Mouse (Mus musculus) ES-Bruce4 (cell line): Measurements from ENCODE around the gene Wfikkn1.

Source experiments
- CTCF ChIP-seq: IDR thresholded peaks from one replicate; pipeline ENCODE4 v1.8.1; 2011; ENCODE audit warnings: low read depth, low read length
- EP300 ChIP-seq: IDR thresholded peaks from 2 replicates; pipeline ENCODE4 v1.6.1; 2011; ENCODE audit warnings: low read depth, low read length; ENCODE audit not compliant: insufficient read depth

DNA sequence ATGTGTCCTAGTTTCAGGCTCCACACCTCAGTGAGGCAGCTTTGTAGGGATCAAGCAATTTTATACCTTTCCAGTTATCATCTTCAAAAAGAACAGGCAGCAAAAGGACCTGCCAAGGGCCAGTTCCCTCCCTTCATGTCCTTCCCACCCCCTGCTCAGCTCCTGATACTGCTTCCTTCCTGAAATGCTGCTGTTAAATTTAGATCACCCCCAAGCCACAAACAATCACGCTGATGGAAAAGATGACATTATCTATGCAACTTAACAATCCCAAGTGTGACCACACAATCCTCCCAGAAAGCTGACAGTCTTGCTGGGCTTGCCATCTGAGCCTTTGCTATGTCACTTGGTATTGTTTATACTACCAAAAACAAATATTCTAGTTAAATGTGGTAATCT lies 33.2 kb upstream of the Wfikkn1 start:
- TF ChIP-seq CTCF (no peak), EP300 (no peak)
